Mouse (Mus musculus) lung, postnatal 25 days (tissue): ENCODE results near the gene Dtl.
A peak's percentile ranks its signal among the peaks of the same experiment; 100 is the strongest.
"Not testable (repeated sequence)": the region's sequence is repeated elsewhere in the genome, so short reads cannot be mapped to it uniquely, and the experiment has no call there.

Experiments used
- DNase-seq: peaks from one replicate; pipeline ENCODE4 v3.0.0; 2022; ENCODE audit warnings: low spot score

Gene Dtl

GRCm38 (mm10) chr1:191519329-191520066, 55.8 kb downstream of the Dtl start:
- no peak for DNase-seq

GRCm38 (mm10) chr1:191518911-191519310, 56.4 kb downstream of the Dtl start:
- no peak for DNase-seq

GRCm38 (mm10) chr1:191517969-191518368, 57.4 kb downstream of the Dtl start:
- DNase-seq = no peak

- DNase-seq = no peak
Observed at GRCm38 (mm10) chr1:191517056-191517455, 58.3 kb downstream of the Dtl start.

- DNase-seq = not testable (repeated sequence)
Observed at GRCm38 (mm10) chr1:191516351-191516750, 59.0 kb downstream of the Dtl start.

- DNase-seq = no peak
Observed at GRCm38 (mm10) chr1:191513195-191513594, 62.1 kb downstream of the Dtl start.

- DNase-seq = no peak
Observed at GRCm38 (mm10) chr1:191512383-191512782, 63.0 kb downstream of the Dtl start.

GRCm38 (mm10) chr1:191511503-191511902, 63.8 kb downstream of the Dtl start:
- DNase-seq = no peak

- no peak for DNase-seq
Observed at GRCm38 (mm10) chr1:191509865-191510264, 65.5 kb downstream of the Dtl start.

- no peak for DNase-seq
Observed at GRCm38 (mm10) chr1:191509131-191509530, 66.2 kb downstream of the Dtl start.

GRCm38 (mm10) chr1:191506791-191507190, 68.6 kb downstream of the Dtl start:
- no peak for DNase-seq

- no peak for DNase-seq
Observed at GRCm38 (mm10) chr1:191499666-191500065, 75.7 kb downstream of the Dtl start.

- peak; percentile 78 for DNase-seq
Observed at GRCm38 (mm10) chr1:191498271-191498955, 76.9 kb downstream of the Dtl start.

GRCm38 (mm10) chr1:191496676-191497075, 78.7 kb downstream of the Dtl start:
- no peak for DNase-seq

GRCm38 (mm10) chr1:191495051-191495467, 80.3 kb downstream of the Dtl start:
- peak; percentile 79 for DNase-seq

GRCm38 (mm10) chr1:191494303-191494655, 81.1 kb downstream of the Dtl start:
- no peak for DNase-seq

GRCm38 (mm10) chr1:191493476-191494302, 81.7 kb downstream of the Dtl start:
- DNase-seq = peak; percentile 72

- DNase-seq = peak; percentile 45
Observed at GRCm38 (mm10) chr1:191490446-191490845, 84.9 kb downstream of the Dtl start.
